20 mouse cellular contexts compared by ENCODE assay signal in the genomic region with DNA sequence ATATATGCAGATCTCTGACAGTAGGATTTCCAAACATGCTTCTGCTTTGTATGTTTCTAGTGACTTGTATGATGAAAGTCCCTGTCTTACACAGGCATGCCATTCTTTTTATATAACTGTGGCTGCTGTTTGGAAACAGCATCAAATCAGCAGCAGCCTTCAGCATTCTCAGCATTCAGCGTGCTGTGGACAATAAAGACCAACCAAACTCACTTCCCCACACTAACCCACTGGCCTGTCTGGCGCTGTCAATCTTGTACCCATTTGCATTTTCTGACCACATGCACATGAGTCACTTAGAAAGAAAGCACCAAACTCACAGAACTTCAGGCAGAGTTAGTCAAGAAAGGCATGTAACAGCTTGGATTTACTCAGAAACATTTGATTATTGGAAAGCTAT. TPM values are rescaled to one million over a fixed set of nuclear protein-coding genes. Genes with fewer than 3 reads are reported as not detected.
DNase-seq lines count a peak whose midpoint lies in the region; ATAC-seq and TF ChIP-seq lines count a peak whose summit lies in the region.
"Had no signal": no experiment of that assay in that cellular context is flagged by ENCODE, and none has a peak within 500 bp of the region (broad histone marks: within the 10 kb centered on the region; RNA-seq: fewer than 3 reads in every experiment).

No protein-coding gene starts in this region.

- no peaks in the 10 kb centered on the region for H3K9me3 ChIP-seq in midbrain, embryonic 15.5 days
- H3K9me3 ChIP-seq: embryonic facial prominence, embryonic 10.5 days; heart, embryonic 15.5 days; hindbrain, embryonic 13.5 days; limb, embryonic 13.5 days had no signal

- no peak overlapping the region for H3K9ac ChIP-seq in midbrain, embryonic 15.5 days
- H3K9ac ChIP-seq: heart, embryonic 15.5 days; hindbrain, embryonic 13.5 days; limb, embryonic 13.5 days had no signal

- H3K4me2 ChIP-seq in midbrain, embryonic 15.5 days: no peak overlapping the region
- H3K4me2 ChIP-seq: heart, embryonic 15.5 days; hindbrain, embryonic 13.5 days; limb, embryonic 13.5 days had no signal

- H3K27ac ChIP-seq in bone marrow macrophage, adult 2 months (ENCODE audit: insufficient read depth, low read depth, low read length): peak overlapping the region; percentile 82
- H3K27ac ChIP-seq in midbrain, embryonic 15.5 days: no peak overlapping the region
- H3K27ac ChIP-seq: embryonic facial prominence, embryonic 10.5 days; heart, embryonic 15.5 days; hindbrain, embryonic 13.5 days; limb, embryonic 13.5 days; stomach, postnatal 0 days had no signal

- TF ChIP-seq POLR2A in bone marrow macrophage, adult 2 months (IDR thresholded peaks at IDR 0.05; ENCODE audit: borderline replicate concordance, low read depth, low read length): no peak

- WGBS in midbrain, embryonic 15.5 days: 50% methylated on average over 2 of the region's 2 CpGs

- peak; percentile 47 for DNase-seq in 3T3-L1 (ENCODE audit: low read depth, low spot score)
- DNase-seq in A20 (ENCODE audit: low read depth, low spot score): peak; percentile 73
- no peak for DNase-seq in kidney, postnatal 36 days
- DNase-seq in testis, postnatal 14 days (ENCODE audit: low spot score): no peak
- DNase-seq: adrenal gland, adult 8-10 months; cerebellum, adult 9-11 months; lung, adult 18-20 months; thymus, postnatal 4 days had no signal

- no peaks in the 10 kb centered on the region; the same call in 1 of the 2 replicates for H3K36me3 ChIP-seq in midbrain, embryonic 15.5 days (replicated peaks)

- H3K4me3 ChIP-seq in bone marrow macrophage, adult 2 months (ENCODE audit: insufficient read depth, low read length): no peak overlapping the region
- H3K4me3 ChIP-seq in midbrain, embryonic 15.5 days: no peak overlapping the region
- H3K4me3 ChIP-seq: embryonic facial prominence, embryonic 10.5 days; erythroblast, embryonic 14.5 days; heart, embryonic 15.5 days; hindbrain, embryonic 13.5 days; limb, embryonic 13.5 days had no signal

- TF ChIP-seq CTCF in bone marrow macrophage, adult 2 months (IDR thresholded peaks at IDR 0.05; ENCODE audit: low read depth, low read length): no peak

- no peaks in the 10 kb centered on the region for H3K27me3 ChIP-seq in midbrain, embryonic 15.5 days (replicated peaks)
- H3K27me3 ChIP-seq: heart, embryonic 15.5 days; hindbrain, embryonic 13.5 days; limb, embryonic 13.5 days had no signal

- peak; percentile 70 for ATAC-seq in megakaryocyte progenitor cell, adult 5-6 weeks (replicated peaks; ENCODE audit: poor library complexity)
- no peak for ATAC-seq in midbrain, embryonic 15.5 days (replicated peaks)
- ATAC-seq: forebrain, embryonic 16.5 days; intestine, embryonic 16.5 days had no signal

- peaks cover 64% of the 10 kb centered on the region for H3K4me1 ChIP-seq in bone marrow macrophage, adult 2 months (ENCODE audit: control insufficient read depth, insufficient read depth, low read length)
- H3K4me1 ChIP-seq in midbrain, embryonic 15.5 days: peaks cover 26% of the 10 kb centered on the region

RNA-seq across cellular contexts. Expression of a gene that starts 14.6 kb away (rescaled TPM):
- 30.2 and 32.9 TPM in 2 replicates for polyA plus RNA-seq in bone marrow macrophage, adult 2 months (2012; ENCODE audit: insufficient read depth, insufficient read length, missing spikeins)
- total RNA-seq in megakaryocyte progenitor cell, adult 5-6 weeks (2015): 33.0 and 37.4 TPM in 2 replicates
- total RNA-seq in megakaryocyte progenitor cell, adult 5-6 weeks (2017): 42.9 and 56.0 TPM in 2 replicates
- 29.0 and 30.1 TPM in 2 replicates for polyA plus RNA-seq in midbrain, embryonic 15.5 days (2015; fragmentation: Nextera tagmentation; extraction: Ambion mirVana)

RNA-seq across cellular contexts. Expression of a gene that starts 14.7 kb away (rescaled TPM):
- 52.9 and 53.5 TPM in 2 replicates for polyA plus RNA-seq in bone marrow macrophage, adult 2 months (2012; ENCODE audit: insufficient read depth, insufficient read length, missing spikeins)
- total RNA-seq in megakaryocyte progenitor cell, adult 5-6 weeks (2015): 59.6 and 70.9 TPM in 2 replicates
- 55.9 and 73.9 TPM in 2 replicates for total RNA-seq in megakaryocyte progenitor cell, adult 5-6 weeks (2017)
- polyA plus RNA-seq in midbrain, embryonic 15.5 days (2015; fragmentation: Nextera tagmentation; extraction: Ambion mirVana): 56.1 and 60.7 TPM in 2 replicates

RNA-seq across cellular contexts. Expression of a gene that starts 29.9 kb away (rescaled TPM):
- polyA plus RNA-seq in bone marrow macrophage, adult 2 months (2012; ENCODE audit: insufficient read depth, insufficient read length, missing spikeins): 6.4 and 6.7 TPM in 2 replicates
- total RNA-seq in megakaryocyte progenitor cell, adult 5-6 weeks (2015): 16.6 and 17.4 TPM in 2 replicates
- 8.0 and 8.4 TPM in 2 replicates for total RNA-seq in megakaryocyte progenitor cell, adult 5-6 weeks (2017)
- polyA plus RNA-seq in midbrain, embryonic 15.5 days (2015; fragmentation: Nextera tagmentation; extraction: Ambion mirVana): 0.17 and 0.26 TPM in 2 replicates

RNA-seq across cellular contexts. Expression of a gene that starts 52.7 kb away (rescaled TPM):
- not detected in 2 replicates for polyA plus RNA-seq in bone marrow macrophage, adult 2 months (2012; ENCODE audit: insufficient read depth, insufficient read length, missing spikeins)
- not detected in 2 replicates for total RNA-seq in megakaryocyte progenitor cell, adult 5-6 weeks (2015)
- total RNA-seq in megakaryocyte progenitor cell, adult 5-6 weeks (2017): not detected in 2 replicates
- 0.30 and 0.43 TPM in 2 replicates for polyA plus RNA-seq in midbrain, embryonic 15.5 days (2015; fragmentation: Nextera tagmentation; extraction: Ambion mirVana)
- total RNA-seq: adrenal gland, adult 8-10 months; heart, adult 18-20 months had no signal
- polyA plus RNA-seq: erythroblast, embryonic 14.5 days had no signal

Comparison
In these comparisons a context has a peak if more than half of its experiments do, and no peak if none do; other contexts are left out.
1. DNase-seq: peak in 3T3-L1 (single experiment) and A20 (single experiment); none in kidney, postnatal 36 days (0 of 2) and testis, postnatal 14 days (single experiment).